Mouse (Mus musculus) megakaryocyte, embryonic 14.5 days (primary cell): ENCODE results near the gene Uba52.

Source experiments
- FLI1 ChIP-seq: IDR thresholded peaks from 2 replicates; pipeline ENCODE4 v1.6.1; 2012; ENCODE audit warnings: low read length, inconsistent platforms, mixed read lengths
- GATA1 ChIP-seq: IDR thresholded peaks from 3 replicates; pipeline ENCODE4 v1.6.1; 2012; ENCODE audit warnings: mixed read lengths, low read length, inconsistent platforms, borderline replicate concordance

- TF ChIP-seq GATA1 (no peak), FLI1 (no peak)
Observed at GRCm38 (mm10) chr8:70487993-70488796, 22.4 kb downstream of the Uba52 start.
